Mouse (Mus musculus) heart, postnatal 0 days (tissue): ENCODE measurements at regions not wholly inside any gene's neighbourhood (a gene's known extent, or its start where the extent isn't known, plus 50 kb on each side); places are given as distances from the start of the nearest gene placed in this dataset.

Source experiments
- CTCF ChIP-seq: IDR thresholded peaks from 2 replicates; pipeline ENCODE4 v1.5.1; 2016; ENCODE audit warnings: antibody characterized with exemption, control low read depth, low read depth
- EP300 ChIP-seq: IDR thresholded peaks from 2 replicates; pipeline ENCODE4 v1.6.1; 2016; ENCODE audit warnings: antibody characterized with exemption, low read depth

GRCm38 (mm10) chr1:23575515-23575914 is 177.9 kb upstream of the Ogfrl1 start:
- no peak for TF ChIP-seq EP300
- TF ChIP-seq CTCF: no peak
